Mouse (Mus musculus) liver, adult 2 months (tissue): ENCODE data around the gene Trim14.

Experiments
- CTCF ChIP-seq: fragments of 200-500 bp; IDR thresholded peaks from 2 replicates; pipeline ENCODE4 v1.5.1; 2011; ENCODE audit warnings: low read depth, low read length, control low read depth
- POLR2A ChIP-seq: fragments of 200-500 bp; IDR thresholded peaks from 2 replicates; pipeline ENCODE4 v1.6.1; 2011; ENCODE audit warnings: low read length, control low read depth; ENCODE audit not compliant: insufficient read depth; ENCODE audit errors: extremely low read depth

- TF ChIP-seq CTCF (no peak), POLR2A (peak; percentile 35; the same call in 1 of the 2 replicates)
Measured at GRCm38 (mm10) chr4:46451240-46451757, 84.6 kb downstream of the Trim14 start.
